Mouse (Mus musculus) bone marrow, adult 2 months (tissue): ENCODE data around the gene Fam160a1.

Source experiments
- CTCF ChIP-seq: fragments of 200-500 bp; IDR thresholded peaks from 2 replicates; pipeline ENCODE4 v1.5.1; 2011; ENCODE audit warnings: low read length, control low read depth; ENCODE audit not compliant: control insufficient read depth, insufficient read depth
- POLR2A ChIP-seq: fragments of 200-500 bp; IDR thresholded peaks from 2 replicates; pipeline ENCODE4 v1.6.1; 2011; ENCODE audit warnings: low read depth, mild to moderate bottlenecking, control low read depth, low read length, borderline replicate concordance; ENCODE audit not compliant: control insufficient read depth

- no peak for TF ChIP-seq CTCF
- TF ChIP-seq POLR2A, result no peak
Observed at GRCm38 (mm10) chr3:85636716-85637447, 180.2 kb downstream of the Fam160a1 start.
